Mouse (Mus musculus) thymus, adult 2 months (tissue): ENCODE measurements around the gene Slc1a7.

ENCODE experiments used
- CTCF ChIP-seq: fragments of 200-500 bp; IDR thresholded peaks from 2 replicates; pipeline ENCODE4 v1.5.1; 2012; ENCODE audit warnings: mild to moderate bottlenecking, control low read depth, low read length, moderate library complexity, borderline replicate concordance; ENCODE audit not compliant: control insufficient read depth, poor library complexity, insufficient read depth; ENCODE audit errors: extremely low read depth
- POLR2A ChIP-seq: fragments of 200-500 bp; IDR thresholded peaks from 2 replicates; pipeline ENCODE4 v1.6.1; 2012; ENCODE audit warnings: mild to moderate bottlenecking, low read length, control low read depth, moderate library complexity; ENCODE audit not compliant: control insufficient read depth, poor library complexity, insufficient read depth; ENCODE audit errors: extremely low read depth

- no peak for TF ChIP-seq CTCF
- TF ChIP-seq POLR2A = no peak
Observed at GRCm38 (mm10) chr4:108030888-108031501, 62.9 kb downstream of the Slc1a7 start.
